Mouse (Mus musculus) hindbrain, embryonic 13.5 days (tissue): ENCODE measurements around the gene Rbm5. TPM values are rescaled to one million over a fixed set of nuclear protein-coding genes. Genes with fewer than 3 reads are reported as not detected.

Source experiments
- ATAC-seq: fragments of 200-750 bp; cut with Nextera tagmentation; 2 replicates; pipeline ENCODE4 v1.8.0; 2017; ENCODE audit warnings: moderate TSS enrichment; ENCODE audit not compliant: low FRiP score
- H3K27ac ChIP-seq: fragments of 300-500 bp; sonication (generic); 2 replicates; pipeline ENCODE4 v1.5.1; 2015; ENCODE audit warnings: inconsistent platforms, mild to moderate bottlenecking, moderate library complexity
- H3K27me3 ChIP-seq: fragments of 300-500 bp; sonication (generic); 2 replicates; pipeline ENCODE4 v1.6.1; 2015; ENCODE audit warnings: mild to moderate bottlenecking, inconsistent platforms
- H3K36me3 ChIP-seq: fragments of 300-500 bp; sonication (generic); 2 replicates; pipeline ENCODE4 v1.6.1; 2015; ENCODE audit warnings: mild to moderate bottlenecking, inconsistent platforms
- H3K4me1 ChIP-seq: fragments of 300-500 bp; sonication (generic); replicated peaks from 2 replicates; pipeline ENCODE4 v1.6.1; 2015; ENCODE audit warnings: inconsistent platforms
- H3K4me2 ChIP-seq: fragments of 300-500 bp; sonication (generic); 2 replicates; pipeline ENCODE4 v1.6.1; 2015; ENCODE audit warnings: inconsistent platforms, mild to moderate bottlenecking, moderate library complexity
- H3K4me3 ChIP-seq: fragments of 300-500 bp; sonication (generic); 2 replicates; pipeline ENCODE4 v1.5.1; 2015; ENCODE audit warnings: mild to moderate bottlenecking, inconsistent platforms
- H3K9ac ChIP-seq: fragments of 300-500 bp; sonication (generic); 2 replicates; pipeline ENCODE4 v1.6.1; 2015; ENCODE audit warnings: mild to moderate bottlenecking, inconsistent platforms
- H3K9me3 ChIP-seq: fragments of 300-500 bp; sonication (generic); 2 replicates; pipeline ENCODE4 v1.6.1; 2016; ENCODE audit warnings: inconsistent platforms
- WGBS: fragments of 180-500 bp; shearing (Covaris S2); methylation state at CpG from one replicate; pipeline ENCODE4 v1.1.7; 2015; 5-methylcytosine and 5-hydroxymethylcytosine counted together
- polyA plus RNA-seq: library from polyadenylated mRNA; unstranded; fragments of >200 nt; fragmentation: Nextera tagmentation; extraction: Ambion mirVana; gene quantifications from 2 replicates; pipeline ENCODE4 v1.2.1, GENCODE M21; 2015

The Rbm5 gene
- polyA plus RNA-seq, 1 experiment from 2014 or later = 277 TPM

DNA sequence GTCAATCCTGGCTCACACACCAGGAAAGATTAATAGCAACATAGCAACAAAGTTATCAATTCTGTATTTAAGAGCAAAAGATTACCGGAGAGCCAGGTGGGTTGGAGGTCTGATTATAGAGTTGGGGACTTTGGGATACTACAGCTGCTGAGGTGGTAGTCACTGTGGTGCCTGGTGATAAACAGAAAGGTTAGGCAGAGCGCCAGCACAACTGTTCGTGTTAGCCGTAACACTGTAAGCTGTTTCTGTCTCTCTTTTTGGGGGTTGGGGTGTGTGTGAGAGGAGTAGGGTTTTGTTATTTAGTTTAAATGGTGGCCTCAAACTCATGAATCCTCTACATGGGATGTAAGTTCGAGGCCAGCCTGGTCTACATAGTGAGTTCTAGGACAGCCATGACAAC, 20.4 kb downstream of the Rbm5 start:
- H3K4me1 ChIP-seq = no peaks in the 10 kb centered on the region
- no peak overlapping the region for H3K9ac ChIP-seq
- ATAC-seq = no peak
- H3K9me3 ChIP-seq = no peaks in the 10 kb centered on the region
- no peak overlapping the region for H3K27ac ChIP-seq
- H3K27me3 ChIP-seq = no peaks in the 10 kb centered on the region
- WGBS = 98% methylated on average over 5 of the region's 5 CpGs
- H3K4me2 ChIP-seq = no peak overlapping the region
- H3K4me3 ChIP-seq = no peak overlapping the region
- peaks cover 94% of the 10 kb centered on the region for H3K36me3 ChIP-seq

GRCm38 (mm10) chr9:107748063-107748462, 22.7 kb downstream of the Rbm5 start:
- Histone ChIP-seq H3K4me2 (no peak overlapping the region), H3K27ac (no peak overlapping the region), H3K9me3 (no peaks in the 10 kb centered on the region), H3K4me1 (no peaks in the 10 kb centered on the region), H3K36me3 (peaks cover 96% of the 10 kb centered on the region), H3K27me3 (no peaks in the 10 kb centered on the region), H3K9ac (no peak overlapping the region), H3K4me3 (no peak overlapping the region)
- no peak for ATAC-seq
- 93% methylated on average over 3 of the region's 3 CpGs for WGBS

DNA sequence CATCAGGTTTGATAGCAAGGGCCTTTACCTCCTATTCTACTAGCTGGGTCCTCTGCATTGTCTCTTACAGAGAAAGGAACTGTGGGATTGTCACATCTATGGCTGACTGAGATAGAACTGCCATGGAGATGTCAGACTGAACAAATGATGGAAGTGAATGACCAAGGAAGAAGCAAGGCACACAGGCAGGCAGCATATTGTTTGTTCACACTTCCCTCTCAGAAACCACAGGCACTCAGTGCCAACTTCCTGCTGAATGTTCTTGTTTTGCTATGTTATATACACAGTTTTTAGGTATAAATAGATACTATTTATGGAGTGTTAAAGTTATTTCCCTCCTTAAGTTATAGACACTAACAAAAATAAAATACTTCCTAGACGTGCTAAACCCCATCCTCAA, 23.5 kb downstream of the Rbm5 start:
- Histone ChIP-seq H3K9me3 (no peaks in the 10 kb centered on the region), H3K9ac (no peak overlapping the region), H3K4me1 (no peaks in the 10 kb centered on the region), H3K27ac (no peak overlapping the region), H3K27me3 (no peaks in the 10 kb centered on the region), H3K36me3 (peaks cover 98% of the 10 kb centered on the region), H3K4me2 (no peak overlapping the region), H3K4me3 (no peak overlapping the region)
- no peak for ATAC-seq
- whole genome bisulfite sequencing = 100% methylated on average over 1 of the region's 1 CpGs

DNA sequence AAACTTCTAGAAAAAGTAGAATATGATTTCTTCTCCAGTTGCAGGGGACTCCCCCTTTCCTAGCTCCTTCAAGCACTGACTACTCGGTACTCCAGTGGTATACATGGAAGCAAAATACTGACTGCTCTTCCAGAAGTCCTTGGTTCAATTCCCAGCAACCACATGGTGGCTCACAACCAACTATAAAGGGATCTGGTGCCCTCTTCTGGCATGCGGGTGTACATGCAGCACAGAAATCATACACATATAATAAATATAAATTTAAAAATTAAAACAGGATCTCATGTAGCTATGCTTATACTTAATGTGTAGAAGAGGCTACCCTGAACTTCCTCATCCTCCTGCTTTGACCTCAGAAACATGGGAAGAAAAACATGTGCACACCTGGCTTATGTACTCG, 24.1 kb downstream of the Rbm5 start:
- Histone ChIP-seq H3K27me3 (no peaks in the 10 kb centered on the region), H3K4me3 (no peak overlapping the region), H3K9ac (no peak overlapping the region), H3K27ac (no peak overlapping the region), H3K9me3 (no peaks in the 10 kb centered on the region), H3K4me1 (no peaks in the 10 kb centered on the region), H3K36me3 (peaks cover 98% of the 10 kb centered on the region), H3K4me2 (no peak overlapping the region)
- no peak for ATAC-seq
- 96% methylated on average over 3 of the region's 3 CpGs for WGBS

- H3K4me2 ChIP-seq = no peak overlapping the region
- no peak for ATAC-seq
- no peaks in the 10 kb centered on the region for H3K27me3 ChIP-seq
- H3K36me3 ChIP-seq = peaks cover 98% of the 10 kb centered on the region
- H3K9ac ChIP-seq = no peak overlapping the region
- no peak overlapping the region for H3K4me3 ChIP-seq
- no peaks in the 10 kb centered on the region for H3K4me1 ChIP-seq
- H3K27ac ChIP-seq = no peak overlapping the region
- 94% methylated on average over 6 of the region's 6 CpGs for WGBS
- no peaks in the 10 kb centered on the region for H3K9me3 ChIP-seq
Observed at GRCm38 (mm10) chr9:107744061-107744460, 26.7 kb downstream of the Rbm5 start.

DNA sequence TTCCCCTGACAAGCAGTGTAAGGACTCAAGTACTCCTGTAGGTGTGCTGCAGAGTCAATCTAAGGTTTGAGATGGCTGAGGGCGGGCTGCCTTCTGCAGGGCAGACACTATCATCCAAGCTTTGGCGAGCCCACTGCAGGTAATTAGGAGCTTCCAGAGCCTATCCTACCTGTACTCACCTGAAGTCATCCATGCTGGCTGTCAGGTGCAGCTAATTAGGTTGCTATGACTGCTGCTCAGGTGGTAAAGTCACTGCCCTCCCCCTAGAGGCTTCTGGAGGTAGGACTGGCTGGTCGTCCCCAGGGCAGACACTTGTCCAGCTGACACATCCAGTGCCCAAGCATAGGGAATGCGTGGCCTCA, 32.0 kb downstream of the Rbm5 start:
- Histone ChIP-seq H3K36me3 (peaks cover 58% of the 10 kb centered on the region), H3K4me1 (peaks cover 41% of the 10 kb centered on the region), H3K27ac (peak overlapping the region; percentile 64), H3K9me3 (no peaks in the 10 kb centered on the region), H3K4me2 (no peak overlapping the region), H3K4me3 (no peak overlapping the region), H3K27me3 (0 out of 2 replicates have a peak, but pooled peaks cover 6% of the 10 kb centered on the region), H3K9ac (no peak overlapping the region)
- ATAC-seq = peak; percentile 26
- 50% methylated on average over 4 of the region's 4 CpGs for WGBS

GRCm38 (mm10) chr9:107738020-107738840, 32.6 kb downstream of the Rbm5 start:
- peak; percentile 59 for ATAC-seq
- H3K27me3 ChIP-seq = 0 out of 2 replicates have a peak, but pooled peaks cover 6% of the 10 kb centered on the region
- peaks cover 41% of the 10 kb centered on the region for H3K4me1 ChIP-seq
- H3K4me3 ChIP-seq = no peak overlapping the region
- H3K36me3 ChIP-seq = peaks cover 52% of the 10 kb centered on the region
- WGBS = 21% methylated on average over 7 of the region's 7 CpGs
- H3K9ac ChIP-seq = no peak overlapping the region
- peak overlapping the region; percentile 64 for H3K27ac ChIP-seq
- H3K4me2 ChIP-seq = no peak overlapping the region
- H3K9me3 ChIP-seq = no peaks in the 10 kb centered on the region

DNA sequence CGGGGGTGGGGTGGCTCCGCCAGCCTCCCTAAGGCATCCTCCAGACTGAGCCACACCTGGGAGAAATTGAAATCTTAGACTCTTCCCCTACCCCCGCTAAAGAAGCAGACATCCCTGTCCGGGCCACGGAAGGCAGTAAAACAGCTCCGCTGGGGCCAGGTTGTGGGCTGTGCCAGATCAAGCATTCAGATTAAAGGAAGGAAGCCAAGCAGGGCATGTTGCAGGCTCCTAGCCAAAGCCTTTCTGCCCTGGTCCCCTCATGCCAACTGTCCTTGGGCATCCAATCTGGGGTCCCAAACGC, 34.7 kb downstream of the Rbm5 start:
- Histone ChIP-seq H3K36me3 (peaks cover 31% of the 10 kb centered on the region), H3K4me3 (peak overlapping the region; percentile 9; the same call in 1 of the 2 replicates), H3K4me2 (peak overlapping the region; percentile 45), H3K9me3 (no peaks in the 10 kb centered on the region), H3K4me1 (peaks cover 45% of the 10 kb centered on the region), H3K27me3 (0 out of 2 replicates have a peak, but pooled peaks cover 6% of the 10 kb centered on the region), H3K27ac (peak overlapping the region; percentile 85), H3K9ac (peak overlapping the region; percentile 64)
- 3% methylated on average over 7 of the region's 7 CpGs for whole genome bisulfite sequencing
- ATAC-seq = peak; percentile 9; the same call in 1 of the 2 replicates

DNA sequence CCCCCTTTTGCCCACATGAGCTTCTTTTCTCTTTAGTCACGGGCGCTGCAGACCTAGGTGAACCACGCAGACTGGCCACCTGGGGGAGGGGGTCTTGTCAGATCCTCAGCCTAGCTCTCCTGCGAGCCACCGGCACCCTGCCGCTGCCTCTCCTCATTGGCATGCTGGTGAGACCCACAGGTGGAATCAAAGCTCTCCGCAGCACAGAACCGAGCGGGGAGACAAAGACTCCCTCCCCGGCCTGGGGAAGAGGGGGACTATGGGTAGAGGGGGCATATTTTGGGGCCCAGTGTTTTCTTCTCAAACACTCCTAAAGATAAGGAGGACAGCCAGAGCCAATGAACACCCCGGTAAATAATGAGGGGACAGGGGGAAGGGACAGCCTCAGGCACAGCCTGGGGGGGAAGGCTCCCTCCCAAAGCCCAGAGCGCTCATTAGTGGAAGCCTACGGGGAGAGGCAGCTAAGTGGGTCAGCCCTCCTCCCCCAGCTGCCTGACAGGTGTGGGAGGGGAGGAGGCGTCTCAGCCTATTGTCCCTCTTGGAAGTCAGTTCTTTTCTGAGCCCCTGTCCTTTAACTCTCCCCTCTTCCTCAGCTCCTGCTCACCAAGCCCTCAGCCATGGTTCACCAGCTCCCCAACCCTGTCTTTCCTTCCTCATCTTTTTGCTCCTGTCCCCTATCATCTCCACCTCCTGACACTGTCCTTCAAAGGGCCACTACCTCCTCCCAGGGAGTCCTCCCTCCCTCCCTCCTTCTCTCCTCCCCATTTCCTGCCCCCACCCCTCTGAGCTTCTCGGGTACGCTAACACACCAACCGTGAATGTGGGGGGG, 35.2 kb downstream of the Rbm5 start:
- Histone ChIP-seq H3K27ac (peak overlapping the region; percentile 85), H3K9ac (peak overlapping the region; percentile 64), H3K9me3 (no peaks in the 10 kb centered on the region), H3K36me3 (peaks cover 25% of the 10 kb centered on the region), H3K27me3 (0 out of 2 replicates have a peak, but pooled peaks cover 6% of the 10 kb centered on the region), H3K4me3 (peak overlapping the region; percentile 9), H3K4me2 (peak overlapping the region; percentile 45), H3K4me1 (peaks cover 50% of the 10 kb centered on the region)
- no peak for ATAC-seq
- 2% methylated on average over 17 of the region's 17 CpGs for WGBS

DNA sequence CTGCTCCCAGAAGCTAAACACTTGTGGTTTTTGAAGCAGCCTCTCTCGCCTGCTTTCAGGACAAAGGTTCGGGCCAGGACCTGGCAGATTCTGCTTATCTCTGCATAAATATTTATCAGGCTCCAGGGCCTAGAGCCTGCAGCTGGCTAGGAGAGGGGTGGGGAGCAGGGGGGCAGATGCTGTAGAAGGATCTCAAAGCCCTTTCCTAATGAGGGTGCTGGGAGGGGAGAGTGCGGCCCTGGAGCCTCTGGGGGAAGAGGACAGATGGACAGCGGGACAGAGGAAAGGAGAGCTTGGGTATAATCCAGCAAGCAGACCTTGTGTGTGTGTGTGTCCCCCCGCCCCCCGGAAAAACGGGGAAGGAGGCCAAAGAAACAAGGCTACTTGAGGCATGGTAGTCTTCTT, 36.2 kb downstream of the Rbm5 start:
- Histone ChIP-seq H3K36me3 (peaks cover 15% of the 10 kb centered on the region), H3K27ac (peak overlapping the region; percentile 85), H3K4me3 (no peak overlapping the region), H3K4me1 (peaks cover 60% of the 10 kb centered on the region), H3K9me3 (no peaks in the 10 kb centered on the region), H3K9ac (no peak overlapping the region), H3K4me2 (no peak overlapping the region), H3K27me3 (0 out of 2 replicates have a peak, but pooled peaks cover 6% of the 10 kb centered on the region)
- no peak for ATAC-seq
- WGBS = 18% methylated on average over 7 of the region's 7 CpGs

DNA sequence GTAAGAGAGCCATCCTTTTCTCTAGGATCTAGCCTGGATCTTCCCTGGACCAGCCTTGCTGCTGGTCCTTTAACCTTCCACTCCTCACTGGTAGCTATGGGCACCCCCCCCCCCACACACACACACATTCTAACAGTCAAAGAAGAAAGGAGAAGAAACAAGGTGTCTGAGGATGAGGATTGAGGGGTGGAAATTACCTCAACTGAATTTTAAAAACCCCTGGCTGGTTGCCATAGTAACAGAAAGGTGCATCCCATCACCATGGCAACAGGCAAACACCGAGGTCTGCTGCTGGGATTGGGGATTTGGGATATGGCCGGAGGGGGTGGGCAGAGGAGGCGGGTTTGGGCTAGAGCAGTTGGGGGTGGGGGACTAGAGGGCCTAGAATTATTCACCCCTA, 41.1 kb downstream of the Rbm5 start:
- no peak for ATAC-seq
- H3K4me1 ChIP-seq = peaks cover 58% of the 10 kb centered on the region

DNA sequence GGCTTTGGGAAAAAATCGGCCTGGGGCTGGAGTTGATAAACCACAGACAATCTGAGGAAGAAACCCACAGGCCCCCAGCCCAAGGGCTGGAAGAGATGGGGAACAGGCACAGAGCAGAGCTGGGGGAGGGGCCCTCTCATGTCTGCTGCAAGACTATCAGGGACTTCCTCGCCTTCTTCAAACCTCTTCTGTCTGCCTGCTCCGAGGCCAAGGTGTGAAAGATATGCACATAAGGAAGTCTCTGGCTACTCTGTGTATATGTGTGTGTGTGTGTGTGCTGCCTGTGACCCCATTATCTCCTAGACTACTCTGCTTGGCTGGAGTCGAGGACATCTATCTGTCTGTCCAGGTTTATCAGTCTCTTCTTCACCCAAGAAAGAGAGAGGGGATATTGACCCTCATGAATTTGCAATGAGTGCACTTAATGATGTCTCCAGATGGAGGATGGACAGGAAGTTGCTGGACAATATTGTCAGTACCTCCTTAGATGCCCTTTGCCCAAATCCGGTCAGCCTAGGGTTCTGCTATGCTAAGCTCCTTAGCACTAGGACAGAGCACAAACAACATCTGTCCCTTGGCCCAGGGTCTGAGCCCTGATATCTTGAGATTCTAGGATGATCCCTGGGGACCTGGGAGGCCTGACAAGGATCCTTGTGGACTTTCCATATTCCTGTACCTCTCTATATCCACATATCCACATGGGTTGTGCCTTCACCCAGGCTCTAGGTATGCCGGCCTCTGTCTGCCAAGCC, 41.7 kb downstream of the Rbm5 start:
- WGBS = 68% methylated on average over 6 of the region's 6 CpGs
- H3K4me2 ChIP-seq = no peak overlapping the region
- H3K9ac ChIP-seq = 0 out of 2 replicates have a peak overlapping the region, but pooled peaks have one; percentile 2
- H3K36me3 ChIP-seq = no peaks in the 10 kb centered on the region
- H3K27me3 ChIP-seq = no peaks in the 10 kb centered on the region
- H3K4me3 ChIP-seq = no peak overlapping the region
- H3K4me1 ChIP-seq = peaks cover 58% of the 10 kb centered on the region
- peak overlapping the region; percentile 84 for H3K27ac ChIP-seq
- H3K9me3 ChIP-seq = no peaks in the 10 kb centered on the region
- no peak for ATAC-seq

More for the DNA sequence above, 41.1 kb downstream of the Rbm5 start:
- Histone ChIP-seq H3K4me2 (no peak overlapping the region), H3K9me3 (no peaks in the 10 kb centered on the region), H3K4me3 (no peak overlapping the region), H3K27me3 (no peaks in the 10 kb centered on the region), H3K9ac (no peak overlapping the region), H3K36me3 (no peaks in the 10 kb centered on the region), H3K27ac (peak overlapping the region; percentile 84)
- WGBS = 16% methylated on average over 3 of the region's 3 CpGs
